Mouse (Mus musculus): ENCODE measurements around the gene Gm37240.

DNA sequence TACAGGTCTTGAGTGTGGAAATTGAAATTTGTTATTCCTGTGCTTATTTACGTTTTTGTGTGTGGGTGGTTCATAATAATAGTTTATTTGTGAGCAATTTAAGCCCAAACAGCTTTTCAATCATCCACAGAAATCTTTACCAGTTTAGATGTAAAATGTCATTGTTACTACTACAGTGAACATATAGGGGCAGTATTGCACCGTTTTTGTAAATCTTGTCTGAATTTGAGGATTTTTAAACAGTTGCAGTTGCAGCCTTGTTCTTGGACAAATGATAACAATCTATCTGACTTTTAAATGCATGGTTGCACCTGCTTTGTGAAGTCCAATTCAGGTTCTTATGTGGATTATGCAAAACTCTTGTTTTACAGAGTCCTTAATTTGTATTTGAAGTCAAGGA is 951.1 kb downstream of the Gm37240 start:
- TF ChIP-seq POLR2A (IDR thresholded peaks at IDR 0.05; ENCODE audit: insufficient read depth, low read length) = no peak
- TF ChIP-seq CTCF (IDR thresholded peaks at IDR 0.05; ENCODE audit: low read depth, low read length) = no peak

All from ES-Bruce4 (cell line).